Mouse (Mus musculus) embryonic facial prominence, embryonic 12.5 days (tissue): ENCODE results near the gene Pde10a. TPM values are rescaled to one million over a fixed set of nuclear protein-coding genes. Genes with fewer than 3 reads are reported as not detected.

Experiments used
- ATAC-seq: fragments of 200-750 bp; cut with Nextera tagmentation; 2 replicates; pipeline ENCODE4 v1.8.0; 2017; ENCODE audit not compliant: insufficient number of reproducible peaks, insufficient read depth, low FRiP score, low TSS enrichment
- H3K27ac ChIP-seq: fragments of 300-500 bp; sonication (generic); 2 replicates; pipeline ENCODE4 v1.5.1; 2016; ENCODE audit warnings: mild to moderate bottlenecking
- H3K27me3 ChIP-seq: fragments of 300-500 bp; sonication (generic); 2 replicates; pipeline ENCODE4 v1.6.1; 2016; ENCODE audit warnings: mild to moderate bottlenecking, moderate library complexity
- H3K36me3 ChIP-seq: fragments of 300-500 bp; sonication (generic); 2 replicates; pipeline ENCODE4 v1.6.1; 2016; ENCODE audit warnings: mild to moderate bottlenecking
- H3K4me1 ChIP-seq: fragments of 300-500 bp; sonication (generic); 2 replicates; pipeline ENCODE4 v1.6.1; 2016
- H3K4me2 ChIP-seq: fragments of 300-500 bp; sonication (generic); replicated peaks from 2 replicates; pipeline ENCODE4 v1.6.1; 2016; ENCODE audit warnings: mild to moderate bottlenecking, moderate library complexity
- H3K4me3 ChIP-seq: fragments of 300-500 bp; sonication (generic); 2 replicates; pipeline ENCODE4 v1.5.1; 2016; ENCODE audit warnings: mild to moderate bottlenecking
- H3K9ac ChIP-seq: fragments of 300-500 bp; sonication (generic); 2 replicates; pipeline ENCODE4 v1.6.1; 2016; ENCODE audit warnings: mild to moderate bottlenecking, moderate library complexity
- H3K9me3 ChIP-seq: fragments of 300-500 bp; sonication (generic); 2 replicates; pipeline ENCODE4 v1.6.1; 2016; ENCODE audit warnings: mild to moderate bottlenecking, moderate library complexity
- WGBS: fragments of 180-500 bp; shearing (Covaris S2); methylation state at CpG from one replicate; pipeline ENCODE4 v1.1.7; 2016; 5-methylcytosine and 5-hydroxymethylcytosine counted together
- polyA plus RNA-seq: library from polyadenylated mRNA; unstranded; fragments of >200 nt; fragmentation: Nextera tagmentation; extraction: Ambion mirVana; gene quantifications from 2 replicates; pipeline ENCODE4 v1.2.1, GENCODE M21; 2016

Gene Pde10a
- polyA plus RNA-seq, 1 experiment from 2014 or later = 3.9 TPM

DNA sequence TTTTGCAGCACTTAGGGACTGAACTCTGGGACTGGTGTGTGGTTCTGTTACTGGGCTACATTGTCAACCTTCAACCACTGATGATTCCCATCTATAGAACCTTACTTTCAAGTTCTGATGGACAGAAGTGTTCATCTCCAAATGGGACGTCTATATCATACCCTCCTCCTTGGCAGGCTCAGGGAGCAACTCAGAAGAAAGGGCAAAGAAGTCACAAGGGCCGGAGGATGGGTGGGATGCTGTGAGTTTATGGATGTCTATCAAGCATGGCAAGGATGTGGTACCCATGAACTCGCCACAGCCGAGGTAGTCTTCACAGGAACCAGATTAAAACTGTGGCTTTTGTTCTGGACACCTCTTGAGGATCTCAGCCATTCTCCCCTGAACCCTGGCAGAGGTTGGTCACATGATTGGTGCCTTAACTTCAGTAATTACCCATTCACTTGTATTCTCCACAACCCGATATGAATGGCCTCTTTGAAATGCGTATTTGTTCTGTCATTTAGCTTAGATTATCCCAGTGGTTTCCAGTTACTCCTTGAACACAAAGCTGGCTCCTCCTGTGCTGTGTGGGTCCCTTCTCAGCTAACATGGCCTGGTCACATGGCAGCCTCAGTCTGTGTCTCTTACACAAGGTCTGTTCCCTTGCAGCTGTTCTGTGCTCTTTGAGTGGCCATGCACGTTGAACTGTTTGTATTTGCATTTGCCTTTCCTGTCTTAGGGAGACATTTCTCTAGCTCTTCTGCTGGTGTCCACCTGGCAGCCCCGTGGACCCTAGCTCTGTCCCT, 510.6 kb downstream of the Pde10a start:
- Histone ChIP-seq H3K4me2 (no peak overlapping the region), H3K27me3 (no peaks in the 10 kb centered on the region), H3K9ac (no peak overlapping the region), H3K36me3 (no peaks in the 10 kb centered on the region), H3K27ac (no peak overlapping the region), H3K4me3 (no peak overlapping the region), H3K9me3 (no peaks in the 10 kb centered on the region), H3K4me1 (no peaks in the 10 kb centered on the region)
- ATAC-seq = no peak
- 59% methylated on average over 8 of the region's 8 CpGs for WGBS

Other genes with a start within 250 kb of the Pde10a start
- gene Mpc1, start 242.5 kb upstream of the Pde10a start, polyA plus RNA-seq = 122 and 129 TPM in 2 replicates
- gene Sft2d1, start 214.3 kb upstream of the Pde10a start, polyA plus RNA-seq = 60.6 and 64.6 TPM in 2 replicates
- 0.58 and 1.1 TPM in 2 replicates for gene Prr18, start 187.9 kb upstream of the Pde10a start, polyA plus RNA-seq
- 0.93 and 1.2 TPM in 2 replicates for gene T2, start 169.4 kb upstream of the Pde10a start, polyA plus RNA-seq
- gene T, start 90.9 kb upstream of the Pde10a start, polyA plus RNA-seq = 0.88 and 0.95 TPM in 2 replicates
- gene Gm17087, start 41.6 kb downstream of the Pde10a start, polyA plus RNA-seq = not detected in 2 replicates